Mouse (Mus musculus) adrenal gland, postnatal 10 days (tissue): ENCODE results near the gene Slc13a1. TPM values are rescaled to one million over a fixed set of nuclear protein-coding genes. Genes with fewer than 3 reads are reported as not detected.
A peak's percentile ranks its signal among the peaks of the same experiment; 100 is the strongest.
"Not testable (repeated sequence)": the region's sequence is repeated elsewhere in the genome, so short reads cannot be mapped to it uniquely, and the experiment has no call there.

Experiments
- DNase-seq: peaks from one replicate; pipeline ENCODE4 v3.0.0; 2021; ENCODE audit warnings: mixed read lengths
- long read RNA-seq, 2 experiments: library from polyadenylated mRNA; stranded (forward); transcript quantifications; one replicate each; pipeline ENCODE4 v2.0.0; 2021
- total RNA-seq, 2 experiments: library from RNA; stranded (reverse); gene quantifications; 2 replicates each; pipeline ENCODE4 v1.2.3; 2021

Gene Slc13a1
- under 1 TPM; 0.09 to 0.30 TPM for total RNA-seq
- long read RNA-seq, experiment 1, result 0 reads
- long read RNA-seq, experiment 2, transcript Slc13a1-201 (15 exons, 2,495 nt), result major isoform, 10 of 11 reads
- long read RNA-seq, experiment 2, partial matches to known transcripts, result 1 of 11 reads
- long read RNA-seq, experiment 2, other reads (novel, unspliced or antisense), result 0 of 11 reads

DNA sequence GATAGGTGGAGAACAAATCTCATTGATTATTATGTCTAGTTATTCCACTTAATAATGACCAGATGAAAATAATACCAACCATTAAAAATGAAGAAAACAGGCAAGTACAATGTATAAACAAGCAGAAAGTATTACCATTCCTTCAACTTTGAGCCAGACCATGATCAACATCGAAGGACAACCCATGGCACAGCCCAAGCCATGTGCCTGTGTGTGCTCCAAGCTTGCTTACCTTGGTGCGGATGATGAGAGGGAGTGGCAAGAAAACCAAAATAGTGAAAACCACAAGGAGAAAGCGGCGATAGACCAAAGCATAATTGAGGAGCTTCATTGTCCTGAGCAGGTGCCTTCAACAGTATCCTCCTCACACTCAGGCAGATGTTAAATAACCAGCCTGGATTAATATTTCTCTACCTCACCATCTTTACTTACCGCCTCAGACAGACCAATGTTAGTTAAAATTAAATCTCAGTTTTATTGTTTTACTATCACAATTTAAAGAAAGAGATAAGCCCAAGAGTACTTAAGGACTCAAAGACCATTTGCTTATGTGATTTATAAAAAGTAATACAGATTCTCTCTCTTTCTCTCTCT is at the start of gene Slc13a1:
TSS of gene Slc13a1 (minus strand) at position 359 of the 594 bp plus-strand sequence.
- DNase-seq, result no peak

DNA sequence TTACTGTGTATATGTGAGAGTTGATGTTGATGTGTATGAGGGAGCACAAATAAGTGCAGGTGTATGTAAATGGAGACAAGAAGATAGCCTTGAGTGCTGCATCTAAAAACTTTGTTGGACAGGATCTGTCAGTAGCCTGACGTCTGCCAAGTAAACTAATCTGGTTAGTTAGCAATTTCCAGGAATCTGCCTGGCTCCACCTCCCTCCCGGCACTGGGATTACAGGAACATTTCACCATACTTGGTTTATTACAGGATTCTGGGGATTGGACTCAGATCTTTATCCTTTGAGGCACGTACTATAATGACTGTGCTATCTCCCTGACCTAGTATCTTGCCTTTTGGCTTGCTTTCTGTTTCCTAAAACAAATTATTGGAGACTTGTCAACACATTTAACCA is 40.0 kb upstream of the Slc13a1 start:
- DNase-seq, result no peak

DNA sequence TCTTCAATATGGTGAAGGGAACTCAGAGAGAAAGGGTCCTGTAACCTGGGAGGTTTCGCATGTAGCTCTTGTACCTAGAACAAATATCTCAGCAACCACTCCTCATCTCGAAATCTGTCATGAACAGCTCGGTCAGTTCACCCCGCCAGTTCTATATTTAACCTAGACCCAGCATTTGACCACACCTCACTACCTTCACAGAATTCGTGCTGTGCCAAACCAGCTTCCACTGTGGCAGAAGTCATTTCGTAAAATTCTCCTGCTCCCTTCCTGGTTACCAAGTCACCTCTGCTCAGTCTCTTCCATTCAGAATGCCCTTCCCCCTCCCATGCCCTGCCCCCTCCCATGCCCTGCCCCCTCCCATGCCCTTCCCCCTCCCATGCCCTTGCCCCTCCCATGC is 34.3 kb upstream of the Slc13a1 start:
- no peak for DNase-seq

DNA sequence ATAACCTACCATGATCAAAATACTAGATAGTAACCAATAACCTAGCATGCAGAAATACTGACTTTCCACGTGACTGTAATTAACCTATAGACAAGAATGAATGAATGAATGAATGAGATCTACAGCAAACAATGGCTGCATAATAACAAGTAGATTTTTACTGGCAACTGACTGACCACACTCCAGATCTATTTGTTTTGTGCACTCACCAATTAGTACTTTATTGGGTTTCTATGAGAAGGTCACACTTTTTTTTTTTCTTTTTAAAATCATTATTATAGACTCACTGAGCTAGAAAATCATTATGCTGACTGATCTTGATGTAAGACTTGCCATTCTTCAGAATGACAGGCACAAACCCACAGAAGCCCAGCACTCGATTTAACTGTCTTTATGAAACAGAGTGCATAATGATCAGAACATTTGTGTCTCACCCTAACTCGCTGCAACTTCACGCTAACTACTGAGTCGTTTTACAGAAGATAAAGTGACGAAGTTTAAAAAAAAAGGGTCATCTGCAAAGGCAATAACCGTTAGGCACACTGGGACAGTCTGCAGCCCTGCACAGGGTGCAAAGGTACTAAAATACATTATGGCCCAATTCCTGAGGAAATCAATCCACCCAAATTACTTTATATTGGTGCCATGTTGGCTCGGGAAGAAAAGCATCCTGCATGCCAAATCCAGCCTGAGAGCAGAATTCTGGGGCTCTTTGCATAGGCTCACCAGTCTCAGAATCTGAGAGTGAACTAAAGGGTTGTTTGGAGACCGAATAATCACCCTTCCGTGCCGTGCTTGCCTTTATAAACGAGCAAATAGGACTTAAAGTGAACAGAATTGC is 33.0 kb upstream of the Slc13a1 start:
- no peak for DNase-seq

DNA sequence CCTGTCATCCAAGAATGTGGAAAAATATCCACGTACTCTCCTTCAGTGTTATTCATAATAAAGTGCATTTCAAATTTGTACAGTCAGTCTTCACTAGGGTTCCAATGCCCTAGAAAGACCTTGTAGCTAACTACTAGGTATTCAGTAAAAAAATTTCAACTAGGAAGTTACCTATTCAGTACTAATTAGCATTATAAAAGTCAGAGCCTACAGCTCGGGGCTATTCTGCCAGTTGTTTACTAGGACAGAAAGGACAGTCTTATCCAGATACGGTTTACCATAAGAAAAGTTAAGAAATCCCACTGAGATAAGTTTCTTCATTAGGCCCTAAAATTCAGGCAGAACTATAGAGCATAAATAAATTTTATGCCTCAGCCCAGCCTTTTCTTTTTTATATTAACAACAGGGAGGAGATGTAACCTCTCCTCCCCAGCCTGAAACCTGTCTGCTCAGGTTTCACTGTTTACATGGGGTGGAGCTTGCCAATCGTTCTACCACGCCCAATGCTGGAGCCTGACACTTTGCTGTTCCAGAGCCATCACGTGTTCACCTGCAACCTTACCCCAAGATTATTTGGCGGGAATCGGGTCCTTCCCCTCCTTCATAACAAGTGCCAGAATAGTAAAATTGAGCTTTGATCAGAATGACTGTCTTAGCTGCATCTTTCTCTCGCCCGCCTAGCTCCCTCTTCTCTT is 29.8 kb upstream of the Slc13a1 start:
- not testable (repeated sequence) for DNase-seq

DNA sequence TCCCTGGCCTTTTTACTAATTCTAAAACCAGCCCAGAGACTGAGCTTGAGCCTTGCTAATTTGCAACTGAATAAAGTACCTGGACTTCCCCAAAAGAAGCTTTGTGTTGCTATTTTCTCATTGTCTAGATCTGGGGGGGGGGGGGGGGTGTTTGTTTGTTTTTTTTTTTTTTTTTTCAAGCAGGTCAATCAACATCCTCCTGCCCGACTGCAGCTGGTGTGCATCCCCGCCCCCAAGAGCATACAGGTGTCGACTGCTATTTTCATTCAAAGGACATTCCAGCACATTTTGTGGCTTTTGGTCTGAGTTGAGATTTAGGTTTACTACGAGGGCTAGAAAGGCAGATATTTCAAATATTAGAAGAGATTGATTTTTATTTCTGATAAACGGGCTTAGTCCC is 28.5 kb upstream of the Slc13a1 start:
- not testable (repeated sequence) for DNase-seq

DNA sequence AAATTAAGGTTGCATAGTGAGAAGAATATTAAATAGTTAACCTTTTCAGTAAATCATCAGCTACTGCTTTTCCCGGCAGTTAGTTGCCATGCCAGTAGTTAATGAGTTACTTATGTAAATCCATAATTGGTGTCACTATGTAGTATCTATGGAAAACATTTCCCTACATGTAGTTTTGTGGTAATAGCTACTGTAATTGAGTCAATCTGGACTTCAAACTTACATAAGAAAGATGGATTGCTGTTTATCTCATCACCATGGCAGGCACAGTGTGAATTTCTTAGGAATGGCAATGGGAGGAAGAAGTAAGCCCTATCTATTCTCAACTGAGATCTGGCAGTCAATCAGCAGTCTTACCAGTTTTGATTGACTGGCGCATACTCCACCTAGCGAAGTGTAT is 15.5 kb upstream of the Slc13a1 start:
- no peak for DNase-seq

DNA sequence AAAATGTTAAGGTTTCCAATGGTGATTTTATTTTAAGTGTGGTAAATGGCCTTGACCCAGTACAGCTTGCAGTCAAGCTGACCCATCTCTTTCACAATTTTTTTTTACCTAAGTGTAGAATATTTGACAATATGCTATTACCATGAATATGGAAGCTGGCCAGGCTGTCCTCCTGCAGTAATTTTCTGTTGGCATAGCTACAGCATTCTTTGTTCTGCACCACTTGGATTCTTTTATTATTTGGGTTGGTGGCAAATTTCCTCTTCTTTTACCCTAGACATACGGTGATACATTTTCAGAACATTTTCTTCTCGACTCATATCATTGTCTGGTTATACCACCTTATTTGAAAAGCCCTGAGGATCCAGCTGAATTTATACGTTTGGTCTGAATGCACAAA is 7.5 kb upstream of the Slc13a1 start:
- DNase-seq, result no peak

DNA sequence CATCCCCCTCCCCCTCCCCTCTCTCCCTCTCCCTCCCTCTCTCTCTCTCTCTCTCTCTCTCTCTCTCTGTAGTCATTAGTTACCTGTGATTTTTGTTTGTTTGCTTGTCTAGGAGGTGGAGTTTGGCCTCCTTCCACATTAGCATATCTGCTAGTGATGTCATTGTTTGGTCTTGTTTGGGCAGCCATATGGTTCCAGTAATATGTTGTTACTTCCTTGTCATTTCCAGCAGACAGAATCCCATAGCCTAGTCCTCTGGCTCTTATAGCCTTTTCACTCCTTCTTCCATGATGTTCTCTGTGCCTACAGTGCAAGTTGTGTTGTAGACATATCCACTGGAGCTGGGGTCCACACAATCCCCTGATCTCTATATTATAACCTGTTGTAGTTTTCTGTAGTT is 6.1 kb upstream of the Slc13a1 start:
- DNase-seq, result no peak

DNA sequence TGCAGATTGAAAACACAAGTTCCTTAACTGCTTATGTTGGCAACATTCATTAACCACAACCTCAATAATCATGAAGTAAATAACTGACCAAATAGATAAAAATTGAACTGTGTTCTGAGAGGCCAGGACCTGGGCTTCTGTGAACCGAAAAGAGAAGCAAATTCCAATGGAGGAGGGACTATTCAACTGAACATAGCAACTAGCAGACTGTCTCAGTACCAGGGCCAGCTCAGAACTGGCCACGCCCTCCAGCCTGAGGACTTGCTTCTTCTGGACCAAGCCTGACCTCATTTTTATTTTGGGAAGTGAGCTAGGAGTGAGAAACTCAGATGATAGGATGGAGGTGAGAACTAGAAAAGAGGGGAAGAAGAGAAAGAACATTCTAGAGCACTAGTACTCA is 4.8 kb upstream of the Slc13a1 start:
- no peak for DNase-seq

DNA sequence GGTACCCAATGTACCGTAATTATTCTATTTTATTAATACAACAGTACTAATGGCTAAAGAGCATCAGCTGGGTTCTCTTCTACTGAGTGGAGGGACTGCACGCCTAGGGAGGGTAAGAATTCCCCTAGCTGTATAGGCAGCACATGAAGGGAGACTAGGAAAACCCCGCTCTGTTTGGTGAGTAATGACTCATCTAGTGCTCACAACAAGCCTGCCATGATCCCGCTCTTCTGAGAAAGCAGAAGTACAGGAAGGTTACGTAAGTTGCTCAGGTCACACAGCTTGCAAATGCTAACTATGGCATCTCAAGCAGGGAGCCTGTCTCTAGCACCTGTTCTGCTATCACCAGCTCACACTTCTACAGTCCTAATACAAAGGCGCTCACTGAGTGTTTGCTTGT is 1.1 kb downstream of the Slc13a1 start:
- DNase-seq, result no peak

DNA sequence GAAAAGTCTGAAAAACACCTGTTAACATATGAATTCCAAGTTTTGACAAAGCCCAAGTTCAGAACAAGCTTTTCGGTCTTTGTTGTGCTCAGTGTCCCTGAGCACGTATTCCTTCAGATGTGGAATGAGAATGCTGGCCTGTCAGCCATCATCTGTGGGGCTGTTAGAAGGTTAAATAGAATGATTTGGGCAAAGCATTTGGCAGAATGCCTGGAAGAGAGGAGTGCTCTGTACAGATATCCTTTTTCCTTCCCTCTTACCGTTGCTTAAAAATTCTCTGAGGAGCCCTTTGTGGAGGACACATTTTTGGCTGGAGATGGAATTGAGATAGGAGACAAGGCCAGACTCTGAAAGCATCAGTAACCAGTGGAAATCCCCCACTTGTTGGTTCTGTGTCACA is 2.6 kb downstream of the Slc13a1 start:
- DNase-seq, result peak; percentile 47

DNA sequence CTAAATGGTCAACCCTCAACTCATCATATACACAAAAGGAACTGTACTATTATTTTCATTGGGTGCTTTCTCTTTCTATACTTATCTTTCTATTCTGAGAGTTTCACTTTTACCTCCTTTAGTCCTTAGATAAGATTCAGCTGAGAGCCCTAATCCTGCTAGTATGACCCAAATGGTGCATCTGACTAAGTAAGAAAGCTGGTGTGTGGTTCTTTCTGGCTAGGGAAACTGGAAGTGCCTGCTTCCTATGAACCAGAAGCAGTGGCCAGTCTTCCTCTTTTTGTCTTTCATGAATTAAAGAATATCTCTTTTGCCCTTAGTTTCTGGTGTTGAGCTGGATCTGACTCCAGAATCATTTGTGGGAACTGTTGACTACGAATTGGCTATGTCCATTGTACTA is 8.1 kb downstream of the Slc13a1 start:
- no peak for DNase-seq

DNA sequence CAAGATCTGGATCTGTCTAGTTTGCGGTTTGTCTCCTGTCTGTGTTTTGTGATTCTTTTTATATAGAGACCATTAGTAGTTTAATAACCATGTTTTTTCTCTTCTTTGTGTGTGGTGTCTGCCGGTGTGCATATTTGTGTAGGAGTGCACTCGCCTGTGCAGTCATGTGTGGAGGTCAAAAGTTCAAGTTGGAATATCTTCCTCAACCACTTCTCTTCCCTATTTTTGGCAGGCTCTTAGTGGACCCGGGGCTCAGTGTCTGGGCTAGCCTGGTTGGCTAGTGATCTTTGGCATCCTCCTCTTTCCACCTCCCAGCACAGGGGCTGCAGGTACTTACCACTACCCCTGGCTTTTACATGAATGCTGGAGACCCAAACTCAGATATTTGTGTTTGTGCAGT is 13.0 kb downstream of the Slc13a1 start:
- DNase-seq, result no peak

DNA sequence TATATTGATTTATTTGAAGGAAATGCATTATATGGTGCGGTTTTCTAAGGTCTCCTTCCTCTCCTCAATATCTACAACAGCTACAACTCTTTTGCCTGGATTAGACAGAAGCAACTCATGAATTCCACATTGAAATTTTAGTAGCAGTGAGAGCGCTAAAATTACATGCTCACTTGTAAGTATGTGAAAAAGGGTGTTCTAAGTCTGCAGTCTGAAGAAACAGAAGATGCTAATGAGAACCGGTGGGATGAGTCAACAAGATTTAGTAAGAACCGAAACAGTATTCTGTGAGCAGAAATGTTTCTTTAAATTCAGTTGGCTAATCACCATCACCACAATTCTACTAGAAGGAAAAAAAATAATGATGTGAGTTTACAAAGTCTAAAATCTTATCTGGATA is 34.9 kb downstream of the Slc13a1 start:
- no peak for DNase-seq

DNA sequence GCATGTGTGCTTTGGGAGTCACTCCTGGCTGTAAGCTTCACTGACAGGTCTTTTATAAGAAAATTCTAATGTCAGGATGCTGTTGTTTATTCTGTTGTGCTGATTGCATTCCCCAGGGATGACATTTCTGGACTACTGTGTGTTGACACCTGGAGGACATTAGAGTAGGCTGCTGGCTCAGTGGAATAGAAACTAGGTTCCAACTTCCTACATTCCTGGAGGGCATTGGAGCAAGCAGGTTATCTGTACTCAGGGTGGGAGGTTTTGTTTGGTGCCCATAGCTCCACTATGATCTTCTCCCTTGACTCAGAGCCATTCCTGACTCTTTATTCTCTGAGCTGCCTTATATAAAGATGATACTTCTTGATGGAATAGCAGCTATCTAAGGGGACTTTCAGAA is 45.3 kb downstream of the Slc13a1 start:
- no peak for DNase-seq

DNA sequence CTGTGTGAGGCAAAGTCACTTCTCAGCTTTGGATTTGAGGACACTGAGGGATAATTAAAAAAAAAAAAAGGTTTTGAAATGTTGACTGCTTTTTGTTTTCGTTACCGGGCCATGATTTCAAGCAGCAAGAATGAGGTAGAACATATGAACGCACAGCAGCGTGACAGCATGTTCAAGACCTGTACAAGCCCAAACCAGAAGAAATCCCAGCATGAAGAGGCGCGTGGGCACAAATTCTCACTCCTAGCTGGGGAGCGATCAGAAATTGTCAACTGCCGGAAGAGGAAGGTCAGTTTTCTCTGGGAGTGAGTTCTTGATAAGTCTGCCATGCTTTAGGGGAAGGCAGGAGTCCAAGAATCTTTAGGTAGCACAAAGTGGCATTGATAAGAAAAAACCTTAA is 56.3 kb downstream of the Slc13a1 start:
- DNase-seq, result no peak

DNA sequence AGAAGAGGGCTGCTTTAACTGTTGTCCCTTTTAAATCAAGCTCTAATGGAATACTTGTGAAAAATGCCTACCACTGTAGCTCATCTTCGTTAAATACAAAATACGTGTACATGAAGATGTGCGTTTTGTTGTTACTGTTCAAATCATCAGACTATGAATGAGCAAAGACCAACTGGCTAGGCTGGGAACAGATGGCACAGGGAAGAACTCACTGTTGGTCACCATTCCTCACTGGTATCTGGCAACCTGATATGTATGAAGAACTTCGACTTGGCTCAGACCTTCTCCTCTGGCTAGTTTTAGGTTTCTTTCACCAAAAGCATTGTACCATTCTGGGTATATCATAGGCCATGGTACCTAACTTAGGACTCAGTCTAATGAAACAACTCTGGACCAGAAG is 59.4 kb downstream of the Slc13a1 start:
- DNase-seq, result no peak

DNA sequence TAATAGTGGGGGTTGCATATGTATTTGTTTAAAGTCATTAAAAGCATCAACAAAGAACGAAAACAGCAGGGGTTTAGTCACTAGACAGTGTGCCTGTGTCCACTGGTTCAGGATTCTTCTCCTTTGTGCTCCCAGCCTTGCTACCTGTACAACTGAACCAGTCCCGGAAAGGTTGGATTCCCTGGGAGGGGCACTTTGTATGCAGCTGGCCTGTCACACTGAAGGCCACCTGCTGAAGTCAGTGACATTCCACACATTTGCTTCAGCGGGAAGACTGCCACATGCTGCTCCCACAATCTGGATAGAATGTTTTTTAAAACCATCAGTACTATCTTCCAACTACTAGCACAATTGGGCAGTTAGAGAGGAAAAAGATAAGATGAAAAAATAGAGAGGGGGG is 61.7 kb downstream of the Slc13a1 start:
- no peak for DNase-seq

DNA sequence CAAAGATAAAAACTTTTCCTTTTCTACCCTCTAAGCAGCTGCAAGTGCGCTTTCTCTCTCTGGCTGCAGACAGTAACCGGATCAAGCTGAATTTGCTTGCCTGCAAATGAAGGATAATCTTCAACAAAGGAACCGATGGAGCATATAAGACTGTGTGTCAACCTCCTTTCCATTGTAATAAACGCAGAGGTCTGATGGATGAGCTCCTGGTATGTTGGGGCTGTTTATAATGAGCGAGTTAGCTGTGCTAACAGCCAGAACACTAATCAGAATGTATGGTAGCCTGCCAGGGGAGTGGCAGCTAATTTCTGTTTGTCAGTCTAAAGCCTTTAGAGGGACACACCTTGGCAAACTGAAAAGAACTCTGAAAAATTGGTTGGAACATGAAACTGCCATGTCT is 62.2 kb downstream of the Slc13a1 start:
- no peak for DNase-seq

DNA sequence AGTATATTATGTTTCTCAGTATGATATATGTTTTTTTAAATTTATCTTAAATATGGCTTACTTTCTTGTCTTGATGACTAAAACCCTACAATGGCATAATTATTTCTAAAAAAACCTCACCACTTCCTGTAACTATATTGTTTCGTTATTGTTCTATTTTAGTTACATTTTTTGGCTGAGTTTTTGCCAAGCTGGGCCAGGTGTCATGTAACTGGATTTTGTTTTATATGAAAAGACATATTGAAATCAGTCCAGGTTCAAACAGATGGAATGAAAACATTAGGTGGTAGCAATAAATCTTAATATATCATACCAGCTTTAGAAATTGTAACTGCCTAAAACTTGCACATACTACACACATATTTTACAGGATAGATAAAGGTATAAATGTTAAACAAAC is 66.6 kb downstream of the Slc13a1 start:
- no peak for DNase-seq

DNA sequence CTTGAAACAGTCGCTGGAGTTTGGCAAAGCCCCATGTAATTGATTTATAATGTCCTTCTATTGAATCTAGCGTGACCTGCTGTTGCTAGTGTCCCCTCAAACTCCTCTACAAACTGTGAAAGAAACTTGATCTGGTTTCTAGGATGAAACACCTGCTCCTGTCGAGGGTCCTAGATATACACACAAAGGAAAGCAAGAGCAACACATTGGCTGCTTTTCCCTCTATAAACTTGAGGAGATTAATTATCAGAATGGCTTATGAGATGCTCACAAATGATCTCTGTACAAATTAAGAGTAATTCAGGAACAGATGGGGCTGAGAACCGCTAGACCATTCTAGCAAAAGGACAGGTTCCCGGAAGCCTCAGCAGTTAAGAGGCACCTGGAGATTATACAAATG is 67.2 kb downstream of the Slc13a1 start:
- DNase-seq, result no peak

DNA sequence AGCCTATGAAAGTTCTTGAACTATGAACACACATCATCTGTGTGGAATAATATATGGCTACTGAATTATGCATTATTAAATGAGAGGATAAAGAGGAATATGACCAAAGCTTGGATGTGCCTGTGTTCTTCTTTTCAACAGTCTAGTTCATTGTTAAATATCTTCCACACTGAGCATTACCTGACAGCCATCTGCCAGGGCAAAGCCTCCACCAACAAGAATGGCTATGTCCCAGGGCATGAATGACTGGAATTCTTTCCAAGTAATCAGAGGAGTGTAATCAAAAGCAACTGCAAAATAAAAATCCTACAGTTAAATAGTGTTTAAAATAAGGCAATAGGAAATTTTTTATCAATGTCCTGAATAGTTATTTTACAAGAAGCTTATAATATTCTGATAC is 70.5 kb downstream of the Slc13a1 start:
- no peak for DNase-seq
